Mouse (Mus musculus) layer of hippocampus, adult 2 months (tissue): ENCODE measurements around the gene N4bp2. TPM values are rescaled to one million over a fixed set of nuclear protein-coding genes. Genes with fewer than 3 reads are reported as not detected.

Experiments used
- DNase-seq, 2 experiments: peaks; one replicate each; pipeline ENCODE4 v3.0.0; 2022; ENCODE audit warnings: low spot score in 2 of 2
- H3K27ac ChIP-seq: fragments of 200-600 bp; 2 replicates; pipeline ENCODE4 v1.8.1; 2022
- H3K4me3 ChIP-seq: fragments of 200-600 bp; 2 replicates; pipeline ENCODE4 v1.8.1; 2022; ENCODE audit warnings: mild to moderate bottlenecking
- CTCF ChIP-seq: fragments of 200-600 bp; conservative IDR thresholded peaks from 2 replicates; pipeline ENCODE4 v1.8.1; 2022; ENCODE audit warnings: antibody characterized with exemption, mild to moderate bottlenecking, moderate library complexity
- total RNA-seq, 2 experiments: library from RNA; stranded (reverse); gene quantifications; 2 replicates each; pipeline ENCODE4 v1.2.3; 2021

Gene N4bp2
- total RNA-seq, 2 experiments from 2014 or later = 9.7 to 11.9 TPM

- DNase-seq = no peak
- no peak for TF ChIP-seq CTCF
- H3K27ac ChIP-seq = no peak overlapping the region
- H3K4me3 ChIP-seq = no peak overlapping the region
These were observed 101.6 kb downstream of the N4bp2 start for GRCm38 (mm10) chr5:65864946-65865345.

- H3K4me3 ChIP-seq = no peak overlapping the region
- DNase-seq = no peak
- H3K27ac ChIP-seq = no peak overlapping the region
- no peak for TF ChIP-seq CTCF
These were observed 103.3 kb downstream of the N4bp2 start for GRCm38 (mm10) chr5:65866591-65866990.

GRCm38 (mm10) chr5:65867380-65868116 is 104.2 kb downstream of the N4bp2 start:
- no peak overlapping the region for H3K27ac ChIP-seq
- TF ChIP-seq CTCF = no peak
- DNase-seq = no peak
- no peak overlapping the region for H3K4me3 ChIP-seq

- no peak for TF ChIP-seq CTCF
- H3K4me3 ChIP-seq = no peak overlapping the region
- H3K27ac ChIP-seq = no peak overlapping the region
- no peak for DNase-seq
These were observed 105.1 kb downstream of the N4bp2 start for GRCm38 (mm10) chr5:65868419-65868818.

GRCm38 (mm10) chr5:65869660-65870059 is 106.3 kb downstream of the N4bp2 start:
- no peak overlapping the region for H3K4me3 ChIP-seq
- no peak for DNase-seq
- no peak for TF ChIP-seq CTCF

GRCm38 (mm10) chr5:65871276-65871875 is 108.1 kb downstream of the N4bp2 start:
- no peak for DNase-seq
- Histone ChIP-seq H3K27ac (no peak overlapping the region), H3K4me3 (no peak overlapping the region)
- no peak for TF ChIP-seq CTCF

More at GRCm38 (mm10) chr5:65869660-65870059, 106.3 kb downstream of the N4bp2 start:
- no peak overlapping the region for H3K27ac ChIP-seq

- no peak for TF ChIP-seq CTCF
- no peak for DNase-seq
- no peak overlapping the region for H3K4me3 ChIP-seq
- no peak overlapping the region for H3K27ac ChIP-seq
These were observed 109.9 kb downstream of the N4bp2 start for GRCm38 (mm10) chr5:65873212-65873611.

- no peak overlapping the region for H3K27ac ChIP-seq
- no peak for DNase-seq
- no peak overlapping the region for H3K4me3 ChIP-seq
- no peak for TF ChIP-seq CTCF
These were observed 111.9 kb downstream of the N4bp2 start for GRCm38 (mm10) chr5:65875269-65875668.

- H3K27ac ChIP-seq = no peak overlapping the region
- TF ChIP-seq CTCF = no peak
- DNase-seq = no peak
These were observed 115.0 kb downstream of the N4bp2 start for GRCm38 (mm10) chr5:65878367-65878766.

More at GRCm38 (mm10) chr5:65878367-65878766, 115.0 kb downstream of the N4bp2 start:
- H3K4me3 ChIP-seq = no peak overlapping the region

Other genes starting within 250 kb of the N4bp2 start
- 100 to 1,000 TPM; 149 to 159 TPM for gene Smim14, start 226.3 kb upstream of the N4bp2 start, total RNA-seq
- gene Ube2k, start 226.3 kb upstream of the N4bp2 start, total RNA-seq = 100 to 1,000 TPM; 121 to 127 TPM
- 10 to 100 TPM; 79.5 to 84.3 TPM for gene Pds5a, start 65.2 kb upstream of the N4bp2 start, total RNA-seq
- under 1 TPM; 0.69 to 0.97 TPM for gene Rhoh, start 97.7 kb downstream of the N4bp2 start, total RNA-seq
- not detected for gene Chrna9, start 171.4 kb downstream of the N4bp2 start, total RNA-seq
- gene 9130230L23Rik, start 240.8 kb downstream of the N4bp2 start, total RNA-seq = not detected